Mouse (Mus musculus) heart, embryonic 13.5 days (tissue): Measurements from ENCODE around the gene Helz2. TPM values are rescaled to one million over a fixed set of nuclear protein-coding genes. Genes with fewer than 3 reads are reported as not detected.
"Not testable (repeated sequence)": the region's sequence is repeated elsewhere in the genome, so short reads cannot be mapped to it uniquely, and the experiment has no call there.

ENCODE experiments used
- ATAC-seq: fragments of 200-750 bp; cut with Nextera tagmentation; 2 replicates; pipeline ENCODE4 v1.8.0; 2017; ENCODE audit warnings: moderate TSS enrichment; ENCODE audit not compliant: insufficient number of reproducible peaks, low FRiP score, low TSS enrichment; ENCODE audit errors: extremely low read depth
- H3K27ac ChIP-seq: fragments of 300-500 bp; sonication (generic); replicated peaks from 2 replicates; pipeline ENCODE4 v1.5.1; 2015; ENCODE audit warnings: moderate library complexity, mild to moderate bottlenecking, inconsistent platforms
- H3K27me3 ChIP-seq: fragments of 300-500 bp; sonication (generic); replicated peaks from 2 replicates; pipeline ENCODE4 v1.6.1; 2015; ENCODE audit warnings: mild to moderate bottlenecking, inconsistent platforms
- H3K36me3 ChIP-seq: fragments of 300-500 bp; sonication (generic); 2 replicates; pipeline ENCODE4 v1.6.1; 2015; ENCODE audit warnings: mild to moderate bottlenecking, inconsistent platforms
- H3K4me1 ChIP-seq: fragments of 300-500 bp; sonication (generic); 2 replicates; pipeline ENCODE4 v1.6.1; 2015; ENCODE audit warnings: inconsistent platforms
- H3K4me2 ChIP-seq: fragments of 300-500 bp; sonication (generic); 2 replicates; pipeline ENCODE4 v1.6.1; 2015; ENCODE audit warnings: inconsistent platforms, mild to moderate bottlenecking, moderate library complexity
- H3K4me3 ChIP-seq: fragments of 300-500 bp; sonication (generic); 2 replicates; pipeline ENCODE4 v1.5.1; 2015; ENCODE audit warnings: moderate library complexity, mild to moderate bottlenecking, inconsistent platforms
- H3K9ac ChIP-seq: fragments of 300-500 bp; sonication (generic); 2 replicates; pipeline ENCODE4 v1.6.1; 2015; ENCODE audit warnings: inconsistent platforms, mild to moderate bottlenecking, moderate library complexity
- H3K9me3 ChIP-seq: fragments of 300-500 bp; sonication (generic); 2 replicates; pipeline ENCODE4 v1.6.1; 2016; ENCODE audit warnings: inconsistent platforms
- WGBS: fragments of 180-500 bp; shearing (Covaris S2); methylation state at CpG from one replicate; pipeline ENCODE4 v1.1.7; 2015; ENCODE audit warnings: mixed read lengths; 5-methylcytosine and 5-hydroxymethylcytosine counted together
- polyA plus RNA-seq: library from polyadenylated mRNA; unstranded; fragments of >200 nt; fragmentation: Nextera tagmentation; extraction: Ambion mirVana; gene quantifications from 2 replicates; pipeline ENCODE4 v1.2.1, GENCODE M21; 2015

The Helz2 gene
- polyA plus RNA-seq, 1 experiment from 2014 or later = 1.5 TPM

DNA sequence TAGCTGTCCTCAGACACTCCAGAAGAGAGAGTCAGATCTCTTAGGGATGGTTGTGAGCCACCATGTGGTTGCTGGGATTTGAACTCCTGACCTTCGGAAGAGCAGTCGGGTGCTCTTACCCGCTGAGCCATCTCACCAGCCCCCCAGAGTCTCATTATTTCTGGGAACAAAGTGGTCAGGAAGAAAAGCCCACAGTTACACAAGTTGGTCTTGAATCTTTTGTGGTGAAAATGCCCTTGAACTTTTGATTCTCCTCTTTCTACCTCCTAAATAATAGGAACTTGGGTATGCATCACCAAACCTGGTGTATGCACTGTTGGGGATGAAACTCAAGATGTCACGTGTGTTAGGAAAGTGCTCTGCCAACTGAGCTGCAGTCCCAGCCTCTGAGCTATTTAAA, 49.9 kb downstream of the Helz2 start:
- no peaks in the 10 kb centered on the region for H3K9me3 ChIP-seq
- H3K27ac ChIP-seq = no peak overlapping the region
- no peak overlapping the region for H3K4me2 ChIP-seq
- no peak for ATAC-seq
- no peak overlapping the region for H3K4me3 ChIP-seq
- H3K36me3 ChIP-seq = peaks cover 13% of the 10 kb centered on the region
- 64% methylated on average over 4 of the region's 4 CpGs for WGBS
- peaks cover 12% of the 10 kb centered on the region for H3K4me1 ChIP-seq
- H3K27me3 ChIP-seq = peaks cover 16% of the 10 kb centered on the region
- H3K9ac ChIP-seq = no peak overlapping the region

DNA sequence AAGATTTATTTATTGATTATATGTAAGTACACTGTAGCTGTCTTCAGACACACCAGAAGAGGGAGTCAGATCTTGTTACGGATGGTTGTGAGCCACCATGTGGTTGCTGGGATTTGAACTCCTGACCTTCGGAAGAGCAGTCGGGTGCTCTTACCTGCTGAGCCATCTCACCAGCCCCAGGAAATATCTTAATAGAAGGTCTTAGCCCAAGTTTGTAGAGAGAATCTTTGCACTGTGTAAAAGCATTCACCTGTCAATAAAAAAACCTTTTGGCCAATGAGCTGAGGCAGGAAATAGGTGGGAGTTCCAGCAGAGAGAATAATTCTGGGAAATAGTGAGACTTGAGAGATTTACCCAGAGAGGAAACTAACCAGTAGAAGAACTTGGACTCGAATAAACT, 50.4 kb downstream of the Helz2 start:
- H3K4me2 ChIP-seq, ATAC-seq, H3K4me3 ChIP-seq, H3K9me3 ChIP-seq, H3K9ac ChIP-seq, H3K27ac ChIP-seq: not testable (repeated sequence)
- Histone ChIP-seq H3K4me1 (peaks cover 12% of the 10 kb centered on the region), H3K27me3 (peaks cover 16% of the 10 kb centered on the region), H3K36me3 (peaks cover 13% of the 10 kb centered on the region)
- 75% methylated on average over 4 of the region's 4 CpGs for WGBS

DNA sequence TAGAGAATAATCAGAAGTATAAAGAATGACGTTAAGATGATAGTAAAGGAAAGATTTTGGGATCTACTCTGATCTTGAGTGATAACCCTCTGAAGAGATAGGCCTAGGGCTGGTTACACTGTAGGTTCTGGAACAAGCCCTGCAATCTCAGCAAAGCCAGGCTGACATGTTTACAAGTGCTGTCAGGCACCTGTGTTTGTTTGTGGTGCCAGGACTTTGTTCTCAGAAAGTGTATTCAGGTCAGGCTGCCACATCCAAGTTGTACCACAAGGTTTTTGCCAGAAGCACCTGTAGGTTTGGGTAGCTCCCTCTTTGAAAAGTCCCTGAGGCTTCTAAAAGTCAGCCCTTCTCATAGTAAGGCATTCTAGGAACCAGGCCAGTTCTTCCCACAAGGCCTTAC, 52.5 kb downstream of the Helz2 start:
- H3K4me2 ChIP-seq = no peak overlapping the region
- no peak for ATAC-seq
- H3K27ac ChIP-seq = no peak overlapping the region
- no peak overlapping the region for H3K9ac ChIP-seq
- H3K27me3 ChIP-seq = peaks cover 5% of the 10 kb centered on the region
- no peaks in the 10 kb centered on the region for H3K9me3 ChIP-seq
- H3K4me3 ChIP-seq = no peak overlapping the region; the same call in 1 of the 2 replicates
- H3K4me1 ChIP-seq = peaks cover 12% of the 10 kb centered on the region
- H3K36me3 ChIP-seq = peaks cover 13% of the 10 kb centered on the region
- WGBS = 89% methylated on average over 1 of the region's 1 CpGs

DNA sequence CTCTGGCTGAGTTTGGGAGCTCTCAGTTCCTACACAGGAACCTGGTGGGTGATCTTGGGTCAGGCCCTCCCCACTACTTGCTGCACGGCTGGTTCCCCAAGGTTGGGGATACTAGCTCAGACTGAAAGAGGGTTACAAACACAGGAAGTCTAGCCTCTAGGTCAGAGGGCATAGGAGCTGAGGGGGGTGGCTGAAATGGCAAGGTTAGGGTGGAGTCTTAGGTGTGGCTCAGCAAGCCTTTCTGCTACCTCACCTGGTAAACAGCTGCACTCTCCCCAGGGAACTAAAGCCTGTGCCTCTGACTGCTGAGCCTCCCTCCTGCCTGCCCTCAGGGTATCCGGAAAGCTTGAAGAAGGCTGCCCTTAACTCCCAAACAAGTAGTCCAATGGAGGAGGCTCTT, 53.1 kb downstream of the Helz2 start:
- H3K27ac ChIP-seq = peak overlapping the region; percentile 53; the same call in 1 of the 2 replicates
- peak overlapping the region; percentile 84 for H3K4me2 ChIP-seq
- H3K27me3 ChIP-seq = no peaks in the 10 kb centered on the region
- 52% methylated on average over 2 of the region's 2 CpGs for WGBS
- H3K9ac ChIP-seq = 0 out of 2 replicates have a peak overlapping the region, but pooled peaks have one; percentile 24
- H3K4me1 ChIP-seq = peaks cover 12% of the 10 kb centered on the region
- H3K4me3 ChIP-seq = peak overlapping the region; percentile 80; the same call in 1 of the 2 replicates
- H3K36me3 ChIP-seq = peaks cover 13% of the 10 kb centered on the region
- ATAC-seq = no peak
- H3K9me3 ChIP-seq = no peaks in the 10 kb centered on the region

DNA sequence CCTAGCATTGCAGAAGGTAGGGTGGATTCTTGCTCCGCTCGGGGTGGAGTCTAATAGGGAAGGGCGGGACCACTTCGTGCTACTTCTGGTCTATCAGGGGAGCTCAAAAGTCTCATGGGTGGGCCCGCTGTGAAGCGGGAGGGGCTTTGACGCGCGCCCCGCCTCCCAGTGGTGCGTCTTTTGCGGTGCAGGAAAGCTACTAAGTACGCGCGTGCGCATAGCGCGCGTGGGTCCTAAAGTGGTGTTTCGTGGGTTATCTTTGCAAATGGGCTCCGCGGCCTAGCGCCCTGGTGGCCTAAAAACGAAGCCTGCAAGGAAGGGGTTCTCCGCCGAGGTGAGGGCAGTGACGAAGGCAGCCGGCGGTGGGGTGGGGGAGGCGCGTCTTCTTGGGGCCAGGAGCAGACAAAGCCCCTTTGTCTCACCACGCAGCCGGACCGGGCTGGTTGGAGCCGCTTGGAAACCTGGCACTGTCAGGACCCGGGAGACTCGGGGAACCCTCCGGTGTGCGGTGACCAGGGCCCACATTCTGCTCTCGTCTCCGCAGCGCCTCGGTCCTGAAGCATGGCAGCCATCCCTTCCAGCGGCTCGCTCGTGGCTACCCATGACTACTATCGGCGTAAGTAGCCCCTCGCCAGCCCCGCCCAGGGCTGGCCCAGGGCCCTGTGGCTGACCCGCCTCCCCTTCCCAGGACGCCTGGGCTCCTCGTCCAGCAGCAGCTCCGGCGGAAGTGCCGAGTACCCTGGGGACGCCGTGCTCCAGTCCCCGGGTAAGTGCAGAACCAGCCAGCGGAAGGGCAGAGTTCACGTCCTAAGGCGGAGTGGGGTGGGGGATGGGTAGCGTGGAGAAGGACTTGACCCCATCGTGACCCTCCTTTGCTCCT, 54.5 kb downstream of the Helz2 start, which contains the start of gene Ppdpf:
TSS of gene Ppdpf (plus strand) at position 127 of the 880 bp plus-strand sequence.
- peak within 1 kb of the TSS; percentile 84 for H3K4me2 ChIP-seq
- H3K9me3 ChIP-seq = no peaks in the 10 kb centered on the region
- ATAC-seq = peak; percentile 86
- under 1% methylated on average over 64 of the region's 64 CpGs for WGBS
- H3K27ac ChIP-seq = peak within 1 kb of the TSS; percentile 94
- peak within 1 kb of the TSS; percentile 94 for H3K9ac ChIP-seq
- peaks cover 12% of the 10 kb centered on the region for H3K4me1 ChIP-seq
- peak within 1 kb of the TSS; percentile 80 for H3K4me3 ChIP-seq
- no peaks in the 10 kb centered on the region for H3K27me3 ChIP-seq
- peaks cover 13% of the 10 kb centered on the region for H3K36me3 ChIP-seq

DNA sequence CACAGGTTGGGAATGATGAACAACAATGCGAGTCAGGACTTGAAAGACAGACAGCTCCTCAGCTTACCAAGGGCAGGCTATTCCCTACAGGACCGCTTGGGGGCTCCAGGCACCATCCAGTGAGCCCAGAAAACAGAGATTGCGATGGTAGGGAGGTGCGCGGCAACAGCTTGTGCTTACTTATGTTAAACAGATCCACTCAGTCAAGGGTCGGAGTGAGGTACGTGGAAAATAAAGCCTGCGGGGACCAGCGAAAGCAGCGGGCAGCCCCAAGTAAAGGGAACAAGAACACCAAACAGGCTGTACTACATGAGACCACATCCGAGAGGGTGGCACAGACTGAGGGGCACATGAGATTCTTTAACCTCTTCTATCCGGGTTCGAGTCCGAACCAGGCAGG, 55.2 kb downstream of the Helz2 start:
- H3K9me3 ChIP-seq = no peaks in the 10 kb centered on the region
- peak overlapping the region; percentile 94 for H3K27ac ChIP-seq
- H3K4me1 ChIP-seq = peaks cover 12% of the 10 kb centered on the region
- H3K27me3 ChIP-seq = no peaks in the 10 kb centered on the region
- peaks cover 13% of the 10 kb centered on the region for H3K36me3 ChIP-seq
- under 1% methylated on average over 14 of the region's 14 CpGs for WGBS
- H3K9ac ChIP-seq = peak overlapping the region; percentile 94
- H3K4me2 ChIP-seq = peak overlapping the region; percentile 84
- peak overlapping the region; percentile 80 for H3K4me3 ChIP-seq
- no peak for ATAC-seq

DNA sequence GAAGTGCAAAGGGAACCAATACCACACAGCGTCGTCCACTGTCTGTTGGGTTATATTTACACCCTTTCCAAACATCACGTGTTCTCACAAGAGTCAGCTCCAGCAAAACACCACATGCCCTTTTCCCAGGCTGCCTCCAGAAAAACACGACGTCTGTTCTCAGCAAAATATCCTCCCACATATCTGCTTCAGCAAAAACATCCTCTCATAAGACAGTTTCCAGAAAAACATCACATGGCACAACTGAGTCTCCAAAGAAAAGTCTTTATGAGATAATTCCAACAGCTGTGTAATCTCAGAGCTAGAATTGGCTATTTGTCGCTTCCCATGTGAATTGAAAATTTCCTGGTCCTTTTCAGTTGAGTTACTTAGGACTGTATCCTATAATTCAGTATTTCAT, 60.9 kb downstream of the Helz2 start:
- H3K27me3 ChIP-seq = no peaks in the 10 kb centered on the region
- H3K36me3 ChIP-seq = no peaks in the 10 kb centered on the region
- no peak overlapping the region for H3K4me2 ChIP-seq
- H3K9ac ChIP-seq = no peak overlapping the region
- no peak overlapping the region for H3K27ac ChIP-seq
- H3K4me1 ChIP-seq = no peaks in the 10 kb centered on the region
- 60% methylated on average over 6 of the region's 6 CpGs for WGBS
- no peaks in the 10 kb centered on the region for H3K9me3 ChIP-seq
- H3K4me3 ChIP-seq = no peak overlapping the region
- no peak for ATAC-seq

DNA sequence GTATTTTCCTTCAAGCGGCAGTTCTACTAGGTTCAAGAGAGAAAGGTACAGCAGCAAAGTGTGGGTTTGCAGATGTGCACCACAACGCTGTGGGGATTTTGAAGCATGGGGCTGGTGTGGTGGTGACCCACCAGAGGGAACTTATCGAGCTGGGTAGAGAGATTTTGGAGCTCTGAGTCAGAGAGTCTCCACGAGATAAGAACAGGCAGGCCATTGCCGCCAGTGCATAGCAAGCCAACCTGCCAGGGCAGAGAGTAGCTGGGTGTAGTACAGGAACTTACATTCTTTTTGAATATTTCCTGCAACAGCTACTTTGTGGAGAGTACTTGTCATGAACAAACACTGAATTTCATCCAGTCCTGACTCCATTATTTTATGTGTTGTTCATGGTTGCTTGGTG, 63.4 kb downstream of the Helz2 start:
- no peaks in the 10 kb centered on the region for H3K9me3 ChIP-seq
- no peak for ATAC-seq
- H3K36me3 ChIP-seq = no peaks in the 10 kb centered on the region
- no peaks in the 10 kb centered on the region for H3K27me3 ChIP-seq
- no peak overlapping the region for H3K27ac ChIP-seq
- no peak overlapping the region for H3K4me3 ChIP-seq
- WGBS = 53% methylated on average over 5 of the region's 5 CpGs
- no peak overlapping the region for H3K9ac ChIP-seq
- no peaks in the 10 kb centered on the region for H3K4me1 ChIP-seq
- H3K4me2 ChIP-seq = no peak overlapping the region

DNA sequence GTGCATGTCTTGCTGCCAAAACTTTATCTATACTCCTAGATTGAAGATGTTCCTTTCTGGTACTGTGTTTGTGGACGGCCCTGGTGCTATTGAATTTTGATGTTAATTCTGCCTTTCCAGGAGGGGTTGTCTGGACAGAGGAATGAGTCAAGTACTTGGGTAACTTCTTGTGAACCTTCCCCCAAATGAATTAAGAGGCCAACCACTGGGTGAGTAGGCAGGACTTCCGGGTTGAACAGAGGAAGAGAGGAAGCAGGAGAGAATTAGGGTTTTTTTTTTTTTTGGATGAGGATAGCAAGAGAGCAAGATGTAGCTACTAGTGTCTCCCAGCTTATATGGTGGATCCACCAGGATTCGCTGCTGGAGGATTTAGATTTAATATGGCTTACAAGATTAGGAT, 63.8 kb downstream of the Helz2 start:
- no peak for ATAC-seq
- no peak overlapping the region for H3K9ac ChIP-seq

More for the DNA sequence above, 63.8 kb downstream of the Helz2 start:
- H3K27ac ChIP-seq = no peak overlapping the region
- no peaks in the 10 kb centered on the region for H3K9me3 ChIP-seq
- H3K27me3 ChIP-seq = no peaks in the 10 kb centered on the region
- H3K4me1 ChIP-seq = no peaks in the 10 kb centered on the region
- H3K4me3 ChIP-seq = no peak overlapping the region
- H3K4me2 ChIP-seq = no peak overlapping the region
- H3K36me3 ChIP-seq = no peaks in the 10 kb centered on the region
- 70% methylated on average over 3 of the region's 3 CpGs for WGBS

Other genes starting within 250 kb of the Helz2 start
- gene Chrna4, start 198.5 kb downstream of the Helz2 start, polyA plus RNA-seq = 0.37 and 0.48 TPM in 2 replicates
- gene Kcnq2, start 106.7 kb downstream of the Helz2 start, polyA plus RNA-seq = 0.19 TPM in 2 replicates
- gene Eef1a2, start 85.0 kb downstream of the Helz2 start, polyA plus RNA-seq = 7.8 and 9.7 TPM in 2 replicates
- gene Ppdpf, start 54.8 kb downstream of the Helz2 start, polyA plus RNA-seq = 180 and 188 TPM in 2 replicates
- 0.05 TPM in 1 of 2 replicates, not detected in the other for gene Ptk6, start 39.2 kb downstream of the Helz2 start, polyA plus RNA-seq
- 0.11 TPM in 1 of 2 replicates, not detected in the other for gene Srms, start 28.8 kb downstream of the Helz2 start, polyA plus RNA-seq
- gene Fndc11, start 22.0 kb downstream of the Helz2 start, polyA plus RNA-seq = 0.13 and 0.27 TPM in 2 replicates
- 8.7 and 9.0 TPM in 2 replicates for gene Gmeb2, start 46.0 kb upstream of the Helz2 start, polyA plus RNA-seq
- 1.5 and 2.4 TPM in 2 replicates for gene Stmn3, start 72.5 kb upstream of the Helz2 start, polyA plus RNA-seq
- gene Rtel1, start 77.7 kb upstream of the Helz2 start, polyA plus RNA-seq = 23.1 and 26.5 TPM in 2 replicates
- 23.3 and 26.7 TPM in 2 replicates for gene Zgpat, start 122.9 kb upstream of the Helz2 start, polyA plus RNA-seq
- 57.5 and 59.1 TPM in 2 replicates for gene Arfrp1, start 123.4 kb upstream of the Helz2 start, polyA plus RNA-seq
- 11.9 and 15.6 TPM in 2 replicates for gene Lime1, start 138.1 kb upstream of the Helz2 start, polyA plus RNA-seq
- gene Zbtb46, start 217.4 kb upstream of the Helz2 start, polyA plus RNA-seq = 10.6 TPM in 2 replicates